ENCODE assay signal across 10 mouse cellular contexts in the genomic region with DNA sequence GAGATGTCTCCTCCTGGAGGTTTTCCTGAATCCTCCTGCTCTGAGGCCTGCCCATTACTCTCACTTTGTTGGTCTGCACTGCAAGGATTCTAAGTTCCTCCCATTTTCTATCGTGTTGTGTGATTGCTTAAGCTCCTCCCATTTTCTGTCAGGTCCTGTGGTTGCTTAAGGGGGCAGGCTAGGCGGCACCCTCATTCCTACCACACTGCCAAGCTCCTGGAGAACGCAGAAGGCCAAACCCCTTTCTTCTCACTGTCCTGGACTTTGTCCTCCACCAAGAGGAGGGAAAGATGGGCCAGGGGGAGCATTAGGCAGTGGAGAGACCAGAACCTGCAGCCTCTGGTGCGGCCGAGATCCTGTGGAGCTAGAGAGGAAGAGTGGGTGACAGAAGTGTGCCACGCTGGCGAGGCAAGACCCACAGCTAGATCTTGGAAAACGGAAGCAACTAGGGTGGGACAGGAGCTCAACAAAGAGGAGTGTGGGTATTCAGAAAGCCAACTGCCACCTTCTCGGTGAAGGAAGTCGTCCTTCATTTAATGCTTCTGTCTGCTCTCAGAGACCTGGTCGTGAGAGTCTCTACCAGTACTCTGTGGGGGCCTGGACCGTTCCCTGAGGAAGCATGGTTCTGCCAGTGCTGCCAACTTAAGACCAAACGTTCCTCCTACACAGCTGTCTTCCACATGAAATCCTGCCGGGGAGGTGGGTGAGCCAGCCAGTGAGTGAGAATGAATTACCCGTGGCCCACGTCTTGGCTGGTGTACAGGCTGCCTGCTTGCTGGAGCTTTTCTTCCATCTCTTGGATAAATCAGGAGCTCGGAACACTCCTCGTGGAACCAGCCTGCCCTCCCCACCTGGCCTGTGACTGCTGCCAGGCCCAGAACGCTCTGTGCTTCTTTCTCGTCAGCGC.
DNase-seq lines count a peak whose midpoint lies in the region; ATAC-seq and TF ChIP-seq lines count a peak whose summit lies in the region.
"Had no signal": no experiment of that assay in that cellular context is flagged by ENCODE, and none has a peak within 500 bp of the region (broad histone marks: within the 10 kb centered on the region; RNA-seq: fewer than 3 reads in every experiment).

No protein-coding gene starts in this region.

- H3K9me3 ChIP-seq in liver, embryonic 11.5 days (ENCODE audit: control insufficient read depth, low read length): 0 out of 2 replicates have a peak, but pooled peaks cover 1% of the 10 kb centered on the region
- H3K9me3 ChIP-seq: liver, embryonic 13.5 days had no signal

- no peak overlapping the region for H3K9ac ChIP-seq in liver, embryonic 11.5 days (ENCODE audit: low read depth, low read length)
- H3K9ac ChIP-seq: liver, embryonic 13.5 days had no signal

- DNase-seq in cerebellum, adult 11-12 months: peak; percentile 93
- DNase-seq in left cerebral cortex, postnatal 14 days (ENCODE audit: low spot score in 2 of 2): peak; percentile 88 to 95
- no peak for DNase-seq in yolk sac, embryonic 10.5 days (ENCODE audit: low spot score)
- DNase-seq in liver, embryonic 11.5 days (ENCODE audit: low spot score): no peak
- no peak for DNase-seq in kidney, adult 2 months
- DNase-seq: liver, embryonic 13.5 days; retina, postnatal 1 day had no signal

- 0 out of 2 replicates have a peak overlapping the region, but pooled peaks have one; percentile 10 for H3K27ac ChIP-seq in bone marrow, adult 2 months (ENCODE audit: control insufficient read depth, insufficient read depth, low read depth, low read length, poor library complexity)
- H3K27ac ChIP-seq in liver, embryonic 11.5 days (ENCODE audit: low read depth, low read length): no peak overlapping the region
- H3K27ac ChIP-seq in kidney, adult 2 months (ENCODE audit: insufficient read depth, low read depth, low read length): no peak overlapping the region
- H3K27ac ChIP-seq: liver, embryonic 13.5 days had no signal

- TF ChIP-seq CTCF in bone marrow, adult 2 months (IDR thresholded peaks at IDR 0.05; ENCODE audit: control insufficient read depth, insufficient read depth, low read length): no peak
- TF ChIP-seq CTCF in kidney, adult 2 months (conservative IDR thresholded peaks at IDR 0.05; ENCODE audit: insufficient read depth, insufficient read length, low read depth, low read length): no peak

- no peaks in the 10 kb centered on the region for H3K36me3 ChIP-seq in liver, embryonic 11.5 days (ENCODE audit: control insufficient read depth, insufficient read depth, low read length)
- H3K36me3 ChIP-seq in kidney, adult 2 months (ENCODE audit: control insufficient read depth, insufficient read depth, low read length): no peaks in the 10 kb centered on the region
- H3K36me3 ChIP-seq: liver, embryonic 13.5 days had no signal

- H3K4me3 ChIP-seq in bone marrow, adult 2 months (replicated peaks; ENCODE audit: control insufficient read depth, low read depth, low read length): no peak overlapping the region
- H3K4me3 ChIP-seq in liver, embryonic 11.5 days (ENCODE audit: low read depth, low read length): no peak overlapping the region
- H3K4me3 ChIP-seq in kidney, adult 2 months (ENCODE audit: insufficient read depth, low read depth, low read length): no peak overlapping the region
- H3K4me3 ChIP-seq: liver, embryonic 13.5 days had no signal

- H3K4me2 ChIP-seq in liver, embryonic 11.5 days: no peak overlapping the region
- H3K4me2 ChIP-seq: liver, embryonic 13.5 days had no signal

- intact Hi-C loops in left cerebral cortex, postnatal 14 days (cut with DNase I): loop anchor here (5.0 kb wide), 1 partner anchor 82 kb away; the partner anchor contains the start of gene Prkce

- peak; percentile 57 for ATAC-seq in hematopoietic stem cell, adult 5-6 weeks (replicated peaks in 1 of 2; ENCODE audit: insufficient read depth in 1 of 2, low FRiP score in 2 of 2, low TSS enrichment in 1 of 2, low read depth in 1 of 2, poor library complexity in 2 of 2, severe bottlenecking in 2 of 2)
- ATAC-seq in erythroid progenitor cell, adult 5-6 weeks (replicated peaks; ENCODE audit: low FRiP score, poor library complexity, severe bottlenecking): no peak
- ATAC-seq in liver, embryonic 11.5 days (replicated peaks; ENCODE audit: low FRiP score): no peak

- WGBS in bone marrow, adult 2 months: 44% methylated on average over 21 of the region's 21 CpGs
- 76% methylated on average over 21 of the region's 21 CpGs for WGBS in liver, embryonic 11.5 days
- WGBS in kidney, adult 2 months: 69% methylated on average over 21 of the region's 21 CpGs

- TF ChIP-seq POLR2A in bone marrow, adult 2 months (IDR thresholded peaks at IDR 0.05; ENCODE audit: borderline replicate concordance, control insufficient read depth, low read depth, low read length): no peak
- TF ChIP-seq POLR2A in kidney, adult 2 months (IDR thresholded peaks at IDR 0.05; ENCODE audit: low read depth, low read length): no peak

- peaks cover 2% of the 10 kb centered on the region; the same call in 1 of the 2 replicates for H3K4me1 ChIP-seq in bone marrow, adult 2 months (ENCODE audit: control insufficient read depth, insufficient read depth, low read length)
- peaks cover 4% of the 10 kb centered on the region; the same call in 1 of the 2 replicates for H3K4me1 ChIP-seq in liver, embryonic 11.5 days (replicated peaks; ENCODE audit: control insufficient read depth, insufficient read depth, low read length)
- H3K4me1 ChIP-seq in kidney, adult 2 months (ENCODE audit: control insufficient read depth, insufficient read depth, low read length): no peaks in the 10 kb centered on the region
- H3K4me1 ChIP-seq: liver, embryonic 13.5 days had no signal

- no peaks in the 10 kb centered on the region; the same call in 1 of the 2 replicates for H3K27me3 ChIP-seq in liver, embryonic 11.5 days (replicated peaks; ENCODE audit: control insufficient read depth, insufficient read depth, low read length)
- no peaks in the 10 kb centered on the region for H3K27me3 ChIP-seq in kidney, adult 2 months (replicated peaks; ENCODE audit: control insufficient read depth, insufficient read depth, low read length)
- H3K27me3 ChIP-seq: liver, embryonic 13.5 days had no signal

Comparison
In these comparisons a context has a peak if more than half of its experiments do, and no peak if none do; other contexts are left out.
1. DNase-seq: peak in cerebellum, adult 11-12 months (single experiment) and left cerebral cortex, postnatal 14 days (2 of 2); none in yolk sac, embryonic 10.5 days (single experiment), liver, embryonic 11.5 days (single experiment) and kidney, adult 2 months (single experiment).
2. ATAC-seq: peak in hematopoietic stem cell, adult 5-6 weeks (2 of 2); none in erythroid progenitor cell, adult 5-6 weeks (single experiment) and liver, embryonic 11.5 days (single experiment).